Mouse (Mus musculus) frontal cortex, postnatal 14 days (tissue): ENCODE data around the gene Strn4.

Experiments
- DNase-seq, 2 experiments: peaks; one replicate each; pipeline ENCODE4 v3.0.0; 2022; ENCODE audit warnings: low spot score in 2 of 2

Gene Strn4

GRCm38 (mm10) chr7:16876006-16876405, 60.3 kb downstream of the Strn4 start:
- no peak for DNase-seq

GRCm38 (mm10) chr7:16876608-16877007, 60.9 kb downstream of the Strn4 start:
- no peak for DNase-seq

DNA sequence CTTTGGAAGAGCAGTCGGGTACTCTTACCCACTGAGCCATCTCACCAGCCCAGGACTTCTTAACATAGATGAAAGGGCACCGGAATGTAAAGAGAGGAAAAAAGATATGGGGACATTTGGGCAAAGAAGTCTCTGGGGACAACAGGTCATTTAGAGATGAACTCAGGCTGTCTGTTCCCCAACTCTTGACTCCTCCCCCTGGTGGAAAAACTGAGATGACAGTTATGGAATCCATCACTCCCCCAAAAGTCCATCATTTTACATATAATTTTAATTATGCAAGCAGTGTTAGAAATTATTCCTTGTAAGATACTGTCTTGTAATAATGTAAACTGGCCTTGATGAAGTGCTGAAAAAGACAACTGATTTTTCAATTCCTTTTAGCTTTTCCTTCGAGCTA, 62.0 kb downstream of the Strn4 start:
- no peak for DNase-seq

DNA sequence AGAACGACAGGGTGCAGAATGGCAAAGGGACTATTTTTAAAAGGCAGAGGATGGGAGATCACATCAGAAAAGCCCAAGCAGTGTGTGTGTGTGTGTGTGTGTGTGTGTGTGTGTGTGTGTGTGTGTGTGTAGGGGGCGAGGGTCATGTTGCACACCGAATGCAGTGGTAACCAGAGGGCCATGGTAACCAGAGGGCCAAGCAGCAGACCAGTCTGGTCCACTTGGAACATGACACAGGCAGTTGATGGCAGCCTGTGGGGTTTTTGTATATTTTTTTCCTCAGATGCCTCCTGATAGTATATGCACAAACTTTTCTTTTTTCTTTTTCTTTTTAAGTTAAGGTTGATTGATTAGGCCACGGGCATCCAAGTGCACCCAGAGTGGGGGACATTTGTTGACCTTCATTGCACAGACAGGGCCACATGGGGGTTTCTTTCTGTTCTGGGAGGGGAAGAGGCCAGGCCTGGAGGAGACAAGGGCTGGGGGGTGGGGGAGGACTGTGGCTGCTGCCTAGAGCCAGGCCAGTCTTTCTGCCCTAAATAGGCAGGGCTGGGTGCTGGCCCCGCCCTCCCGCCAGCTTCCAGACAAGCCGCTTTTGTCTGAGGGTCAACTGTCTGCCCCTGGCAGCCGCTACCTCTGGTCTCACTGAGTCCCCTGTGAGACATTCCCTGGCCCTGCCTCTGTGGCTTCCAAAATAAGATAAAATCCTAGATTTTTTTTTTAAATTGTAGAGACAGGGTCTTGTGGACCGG, 64.3 kb downstream of the Strn4 start:
- DNase-seq, result no peak

DNA sequence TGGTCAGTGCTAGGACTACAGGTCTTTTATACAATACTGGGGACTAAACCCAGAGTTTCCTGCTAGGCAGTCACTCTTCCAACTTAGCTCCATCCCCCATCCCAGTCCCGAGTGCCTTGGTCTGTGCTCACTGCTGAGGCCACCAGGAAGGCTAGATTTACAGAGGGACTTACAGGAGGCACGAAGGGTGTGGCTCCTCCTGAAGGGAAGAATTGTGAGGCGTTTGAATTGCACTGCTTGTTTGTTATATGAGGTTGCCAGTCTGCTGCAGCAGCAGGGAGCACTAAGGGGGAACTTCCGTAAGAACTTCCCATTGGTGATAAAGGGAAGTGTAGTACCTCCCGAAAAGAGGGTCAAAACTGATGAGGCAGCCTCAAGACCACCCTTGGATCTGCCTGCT, 64.9 kb downstream of the Strn4 start:
- no peak for DNase-seq

- DNase-seq, result no peak
Observed at GRCm38 (mm10) chr7:16883162-16883561, 67.5 kb downstream of the Strn4 start.

DNA sequence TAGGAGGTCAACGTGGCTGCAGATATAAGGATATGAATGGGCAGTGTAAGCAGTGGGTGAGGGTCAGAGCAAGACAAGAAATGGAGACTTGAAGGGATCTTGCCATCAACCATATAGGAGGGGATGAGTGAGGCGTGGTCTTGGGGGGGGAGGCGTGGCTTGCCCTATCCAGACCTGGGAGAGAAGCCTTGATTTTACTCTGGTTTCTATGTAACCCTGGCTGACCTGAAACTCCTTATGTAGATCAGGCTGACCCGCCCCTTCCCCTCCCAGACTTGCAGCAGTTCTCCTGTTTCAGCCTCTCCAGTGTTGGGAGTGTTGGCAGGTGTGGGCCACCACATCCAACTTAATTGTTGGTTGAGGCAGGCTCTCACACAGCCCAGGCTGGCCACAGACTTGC, 68.6 kb downstream of the Strn4 start:
- DNase-seq, result no peak

DNA sequence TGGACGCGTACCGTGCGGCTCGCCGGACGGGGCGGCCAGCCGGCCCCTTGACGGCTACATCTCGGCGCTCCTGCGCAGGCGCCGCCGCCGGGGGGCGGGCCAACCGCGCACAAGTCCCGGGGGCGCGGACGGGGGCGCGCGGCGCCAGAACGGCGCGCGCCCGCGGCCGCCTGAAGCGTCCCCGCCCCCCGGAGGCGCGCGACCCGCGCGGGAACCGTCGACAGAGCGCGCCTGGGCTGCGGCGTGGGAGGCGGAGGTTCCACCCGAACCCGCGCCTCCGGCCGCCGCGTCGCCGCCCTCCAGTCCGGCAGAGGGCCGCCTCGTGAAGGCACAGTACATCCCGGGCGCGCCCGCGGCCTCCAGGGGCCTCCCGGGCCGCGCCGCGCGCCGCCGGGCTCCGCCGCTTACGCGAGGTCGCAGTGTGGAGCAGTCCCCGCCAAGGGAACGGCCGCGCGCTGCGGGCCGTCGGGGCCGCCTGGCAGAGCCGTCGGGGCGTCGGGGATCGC, 69.6 kb downstream of the Strn4 start:
- no peak for DNase-seq

DNA sequence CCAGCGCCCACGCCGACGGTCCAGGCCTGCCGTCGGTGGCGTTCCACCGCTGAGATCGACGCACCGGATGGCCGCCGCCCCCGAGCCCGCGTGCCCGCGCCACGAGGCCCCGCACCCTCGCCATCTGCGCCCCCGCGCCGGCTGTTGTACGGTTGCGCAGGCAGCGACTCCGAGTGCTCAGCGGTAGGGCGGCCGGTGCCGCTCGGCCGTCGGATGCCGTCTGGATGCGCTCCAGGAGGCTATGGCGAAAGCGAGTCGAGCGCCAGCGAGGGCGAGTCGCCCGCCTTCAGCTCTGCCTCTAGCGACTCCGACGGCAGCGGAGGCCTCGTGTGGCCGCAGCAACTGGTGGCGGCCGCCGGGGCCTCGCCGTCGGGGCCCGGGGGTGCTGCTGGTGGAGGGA, 70.2 kb downstream of the Strn4 start:
- no peak for DNase-seq
